Mouse (Mus musculus): Measurements from ENCODE around the gene Luc7l2.
A peak's percentile ranks its signal among the peaks of the same experiment; 100 is the strongest.

Gene Luc7l2

GRCm38 (mm10) chr6:38650263-38650937 is 99.3 kb downstream of the Luc7l2 start:
- peak; percentile 78 for DNase-seq (ENCODE audit: low spot score)
